Mouse (Mus musculus) megakaryocyte, embryonic 14.5 days (primary cell): ENCODE data around the gene Prss32.

Source experiments
- FLI1 ChIP-seq: IDR thresholded peaks from 2 replicates; pipeline ENCODE4 v1.6.1; 2012; ENCODE audit warnings: low read length, inconsistent platforms, mixed read lengths
- GATA1 ChIP-seq: IDR thresholded peaks from 3 replicates; pipeline ENCODE4 v1.6.1; 2012; ENCODE audit warnings: mixed read lengths, low read length, inconsistent platforms, borderline replicate concordance

GRCm38 (mm10) chr17:23818579-23818978, 25.1 kb upstream of the Prss32 start:
- TF ChIP-seq GATA1, result no peak
- no peak for TF ChIP-seq FLI1
